Mouse (Mus musculus): ENCODE data around the gene Tescl.
A peak's percentile ranks its signal among the peaks of the same experiment; 100 is the strongest.

Gene Tescl

GRCm38 (mm10) chr7:24333304-24333986 is at the start of gene Tescl:
Gene Tescl (minus strand): TSS chr7:24333936.
- peak in 1 of 2 experiments; percentile 35 for DNase-seq (ENCODE audit: inconsistent age in 2 of 2, low spot score in 1 of 2)

DNA sequence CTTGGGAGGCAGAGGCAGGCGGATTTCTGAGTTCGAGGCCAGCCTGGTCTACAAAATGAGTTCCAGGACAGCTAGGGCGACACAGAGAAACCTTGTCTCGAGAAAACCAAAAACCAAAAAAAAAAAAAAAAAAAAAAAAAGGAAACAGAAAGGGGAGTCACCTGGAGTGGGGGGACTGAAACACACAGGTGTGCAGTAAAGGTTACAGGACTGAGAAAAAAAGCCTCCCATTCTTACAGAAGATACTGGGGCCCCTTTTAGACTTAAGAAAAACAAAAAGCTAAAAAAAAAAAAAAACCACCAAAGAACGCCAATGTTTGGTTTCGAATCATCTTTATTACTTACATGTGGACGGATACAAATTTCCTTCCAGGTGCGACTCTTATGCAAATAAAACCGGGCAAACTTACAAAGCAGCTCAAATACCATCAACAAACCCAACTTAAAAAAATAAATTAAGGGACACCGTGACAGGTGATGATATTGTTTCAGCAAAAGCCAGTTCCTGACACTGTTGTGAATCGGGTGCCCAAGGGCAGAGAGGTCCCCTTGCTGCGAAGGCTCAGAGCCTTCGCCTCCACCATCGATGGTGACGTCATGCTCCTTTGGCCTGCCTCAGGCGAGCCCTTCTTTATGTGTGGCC is 49.1 kb upstream of the Tescl start:
- peak in 1 of 2 experiments; percentile 17 for DNase-seq (ENCODE audit: inconsistent age in 2 of 2, low spot score in 1 of 2)

DNA sequence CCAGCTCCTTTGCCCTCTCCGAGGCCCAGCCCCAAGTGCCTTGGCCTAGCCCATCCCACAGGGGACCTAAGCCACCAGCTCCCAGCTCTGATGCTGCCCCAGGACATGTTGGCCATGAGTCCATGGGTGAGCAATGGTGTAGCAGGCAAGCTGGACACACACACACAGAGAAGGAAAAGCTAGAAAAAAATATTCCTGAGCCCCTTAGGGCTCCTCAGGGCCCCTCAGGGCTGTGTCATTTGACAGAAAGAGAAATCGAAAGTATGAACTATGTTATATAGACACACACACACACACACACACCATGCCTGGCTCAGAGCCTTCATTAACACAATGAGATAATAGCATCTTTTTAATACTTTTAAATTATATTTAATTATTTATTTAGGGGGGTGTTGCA is 46.6 kb upstream of the Tescl start:
- DNase-seq (ENCODE audit: inconsistent age in 2 of 2, low spot score in 1 of 2) = no peak

- peak in 1 of 2 experiments; percentile 18 for DNase-seq (ENCODE audit: inconsistent age in 2 of 2, low spot score in 1 of 2)
Observed at GRCm38 (mm10) chr7:24379934-24380333, 46.2 kb upstream of the Tescl start.

- no peak for DNase-seq (ENCODE audit: inconsistent age in 2 of 2, low spot score in 1 of 2)
Observed at GRCm38 (mm10) chr7:24378049-24378701, 44.4 kb upstream of the Tescl start.

GRCm38 (mm10) chr7:24377091-24377865 is 43.5 kb upstream of the Tescl start:
- DNase-seq (ENCODE audit: inconsistent age in 2 of 2, low spot score in 1 of 2) = peak; percentile 57 to 76

- DNase-seq (ENCODE audit: inconsistent age in 2 of 2, low spot score in 1 of 2) = no peak
Observed at GRCm38 (mm10) chr7:24376456-24376855, 42.7 kb upstream of the Tescl start.

GRCm38 (mm10) chr7:24373538-24374379 is 40.0 kb upstream of the Tescl start:
- DNase-seq (ENCODE audit: inconsistent age in 2 of 2, low spot score in 1 of 2) = peak in 1 of 2 experiments; percentile 40

DNA sequence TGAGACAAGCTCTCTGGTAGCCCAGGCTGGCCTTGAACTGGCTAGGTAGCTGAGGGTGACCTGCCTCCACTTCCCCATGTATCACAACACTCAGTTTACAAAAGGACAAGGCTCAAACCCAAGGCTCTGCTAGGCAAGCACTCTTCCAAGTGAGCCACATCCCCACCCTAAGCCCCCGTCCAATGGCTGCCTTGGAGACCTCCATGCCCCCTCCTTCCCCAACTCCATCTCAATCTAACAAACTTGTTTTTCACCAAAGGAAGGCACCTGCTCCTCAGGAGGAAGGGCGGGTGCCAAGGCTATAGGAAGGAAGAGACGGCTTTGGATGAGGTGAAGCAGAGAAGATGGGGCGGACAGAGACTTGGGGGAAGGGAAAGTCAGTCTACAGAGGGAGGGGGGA is 39.0 kb upstream of the Tescl start:
- DNase-seq (ENCODE audit: inconsistent age in 2 of 2, low spot score in 1 of 2) = no peak

- DNase-seq (ENCODE audit: inconsistent age in 2 of 2, low spot score in 1 of 2) = no peak
Observed at GRCm38 (mm10) chr7:24372300-24372699, 38.6 kb upstream of the Tescl start.

GRCm38 (mm10) chr7:24371809-24372145 is 38.0 kb upstream of the Tescl start:
- DNase-seq (ENCODE audit: inconsistent age in 2 of 2, low spot score in 1 of 2) = no peak

DNA sequence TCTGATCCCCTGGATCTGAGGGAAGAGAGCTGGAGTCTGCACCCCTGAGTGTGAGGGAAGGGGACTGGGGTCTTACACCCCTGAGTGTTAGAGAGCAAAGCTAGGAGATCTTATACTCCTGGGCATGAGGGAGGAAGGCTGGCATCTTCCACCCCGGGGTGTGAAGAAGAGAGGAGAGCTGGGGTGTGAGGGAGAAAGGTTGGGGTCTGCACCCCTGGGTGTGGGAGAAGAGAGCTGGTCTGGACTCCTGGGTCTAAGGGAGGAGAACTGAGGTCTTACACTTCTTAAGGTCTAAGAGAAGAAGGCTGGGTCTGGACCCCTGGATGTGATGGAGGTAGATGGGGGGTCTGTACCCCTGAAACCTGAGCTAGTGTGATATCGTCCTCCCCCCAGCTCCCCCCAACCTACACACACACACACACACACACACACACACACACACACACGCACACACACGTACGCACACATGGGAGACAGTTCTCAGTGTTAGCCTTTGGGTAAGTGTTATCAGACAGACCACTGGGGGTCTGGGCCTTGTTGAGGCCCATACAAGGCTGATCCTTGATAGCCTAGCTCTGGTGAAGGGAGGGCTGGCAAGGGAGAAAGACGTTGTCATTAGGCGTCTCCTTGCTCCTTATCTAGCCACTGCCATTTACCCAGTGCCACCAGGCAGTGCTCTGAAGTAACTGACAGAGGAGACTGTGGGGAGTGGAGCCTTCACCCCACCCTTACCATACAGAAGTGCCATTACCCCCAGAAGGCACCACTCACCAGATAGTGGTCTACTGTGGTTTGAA is 37.5 kb upstream of the Tescl start:
- DNase-seq (ENCODE audit: inconsistent age in 2 of 2, low spot score in 1 of 2) = no peak

DNA sequence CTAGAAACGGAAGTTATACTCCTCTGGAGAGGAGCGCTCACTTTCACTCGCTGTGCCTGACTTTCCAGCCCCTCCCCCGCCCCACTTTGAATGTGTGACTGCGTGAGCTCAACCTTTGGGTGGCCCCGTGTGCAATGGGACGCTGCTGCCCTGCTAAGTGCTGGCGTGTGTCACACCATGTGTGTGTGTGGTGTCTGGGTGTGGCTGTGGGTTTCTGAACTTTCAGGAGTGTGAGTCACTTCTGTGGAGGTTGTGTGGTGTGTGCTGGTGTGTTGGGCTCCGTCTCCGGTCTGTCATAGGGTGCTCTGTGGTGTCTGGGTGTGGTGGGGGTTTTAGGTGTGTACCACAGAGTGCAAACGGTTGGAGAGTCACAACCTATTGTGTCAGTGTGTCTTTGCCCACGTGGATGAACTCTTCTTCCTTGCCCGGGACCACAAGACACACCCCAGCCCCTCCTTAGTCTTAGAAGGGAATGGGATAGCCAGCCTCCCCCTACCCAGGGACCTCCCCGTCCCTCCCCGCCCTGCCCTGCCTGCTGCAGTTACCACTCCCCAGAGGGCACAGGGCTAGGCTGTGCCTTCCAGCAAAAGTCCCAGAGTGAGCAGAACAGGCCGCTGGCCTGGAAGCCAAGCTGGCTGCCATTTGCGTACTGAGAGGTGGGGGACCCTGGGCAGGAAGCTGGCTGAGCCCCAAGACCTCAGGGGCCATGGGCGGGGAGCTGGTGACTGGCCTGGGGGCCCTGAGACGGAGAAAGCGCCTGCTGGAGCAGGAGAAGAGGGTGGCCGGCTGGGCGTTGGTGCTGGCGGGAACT is 36.2 kb upstream of the Tescl start, which contains the start of gene Kcnn4:
Gene Kcnn4 (plus strand): TSS at position 533 of the 811 bp plus-strand sequence.
- no peak for DNase-seq (ENCODE audit: inconsistent age in 2 of 2, low spot score in 1 of 2)

GRCm38 (mm10) chr7:24368946-24369345 is 35.2 kb upstream of the Tescl start:
- no peak for DNase-seq (ENCODE audit: inconsistent age in 2 of 2, low spot score in 1 of 2)

- DNase-seq (ENCODE audit: inconsistent age in 2 of 2, low spot score in 1 of 2) = no peak
Observed at GRCm38 (mm10) chr7:24368226-24368625, 34.5 kb upstream of the Tescl start.

- DNase-seq (ENCODE audit: inconsistent age in 2 of 2, low spot score in 1 of 2) = no peak
Observed at GRCm38 (mm10) chr7:24366716-24367632, 33.2 kb upstream of the Tescl start.

DNA sequence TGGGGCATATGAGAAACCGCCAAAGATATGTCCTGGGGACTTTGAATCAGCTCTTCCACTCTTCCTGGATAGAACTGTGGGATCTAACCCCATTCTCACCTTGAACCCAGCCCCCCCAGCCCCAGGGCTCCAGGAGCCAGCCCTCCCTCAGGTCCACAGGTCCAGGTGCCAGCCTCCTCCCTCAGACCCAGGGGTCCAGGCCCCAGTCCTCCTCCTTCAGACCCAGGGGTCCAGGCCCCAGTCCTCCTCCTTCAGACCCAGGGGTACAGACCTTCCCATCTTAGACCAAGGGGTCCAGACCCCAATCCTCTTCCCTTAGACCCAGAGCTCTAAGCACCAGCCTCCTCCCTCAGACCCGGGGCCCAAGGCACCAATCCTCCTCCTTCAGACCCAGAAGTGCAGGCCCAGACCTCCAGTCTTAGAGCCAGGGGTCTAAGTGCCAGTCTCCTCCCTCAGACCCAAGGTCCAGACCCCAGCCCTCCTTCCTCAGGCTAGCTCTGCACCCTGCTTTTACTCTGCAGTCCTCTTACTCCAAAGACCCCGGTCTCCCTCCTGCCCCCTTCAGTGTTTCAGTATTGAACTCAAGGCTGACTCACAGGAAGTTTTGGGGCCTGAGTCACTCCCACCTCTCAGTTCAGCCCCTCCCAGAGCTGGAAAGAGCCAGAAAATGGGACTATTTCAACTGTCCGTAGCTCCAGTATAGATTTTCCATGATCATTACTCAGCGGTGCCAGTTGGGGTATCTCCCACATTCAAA is 31.7 kb upstream of the Tescl start:
- peak in 1 of 2 experiments; percentile 51 for DNase-seq (ENCODE audit: inconsistent age in 2 of 2, low spot score in 1 of 2)
